Mouse (Mus musculus): ENCODE results near the gene Cpne6.
A peak's percentile ranks its signal among the peaks of the same experiment; 100 is the strongest.

Cpne6 gene

DNA sequence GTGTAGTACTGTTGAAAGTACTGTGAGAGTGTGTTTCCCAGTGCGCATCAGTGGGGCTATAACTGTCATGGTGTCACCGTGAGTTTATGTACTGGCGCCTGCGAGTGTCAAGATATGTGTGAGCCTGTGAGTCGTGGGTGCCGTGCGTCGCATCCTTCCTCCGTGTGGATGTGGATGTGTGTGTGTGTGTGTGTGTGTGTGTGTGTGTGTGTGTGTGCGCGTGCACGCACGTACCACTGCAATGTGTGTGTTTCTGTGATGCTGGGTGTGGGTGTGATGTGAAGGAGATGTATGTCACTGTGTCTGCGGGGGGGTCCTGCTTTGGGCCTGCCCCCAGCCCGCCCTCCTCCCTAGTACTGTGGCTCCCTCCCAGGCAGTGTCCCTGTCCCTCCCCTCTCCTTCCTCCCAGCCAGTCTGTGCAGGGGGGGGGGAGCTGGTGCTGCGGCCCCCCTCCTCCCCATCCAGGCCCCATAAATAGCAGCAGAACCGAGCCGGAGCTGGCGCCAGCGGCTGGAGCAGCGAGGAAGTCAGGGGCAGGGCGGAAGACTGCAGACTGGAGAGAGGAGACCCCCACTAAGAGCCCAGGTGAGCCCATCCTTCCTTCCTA is at the start of gene Cpne6:
Gene Cpne6, plus strand, starts transcription at position 321 of the 607 bp plus-strand sequence.
- DNase-seq, result no peak

DNA sequence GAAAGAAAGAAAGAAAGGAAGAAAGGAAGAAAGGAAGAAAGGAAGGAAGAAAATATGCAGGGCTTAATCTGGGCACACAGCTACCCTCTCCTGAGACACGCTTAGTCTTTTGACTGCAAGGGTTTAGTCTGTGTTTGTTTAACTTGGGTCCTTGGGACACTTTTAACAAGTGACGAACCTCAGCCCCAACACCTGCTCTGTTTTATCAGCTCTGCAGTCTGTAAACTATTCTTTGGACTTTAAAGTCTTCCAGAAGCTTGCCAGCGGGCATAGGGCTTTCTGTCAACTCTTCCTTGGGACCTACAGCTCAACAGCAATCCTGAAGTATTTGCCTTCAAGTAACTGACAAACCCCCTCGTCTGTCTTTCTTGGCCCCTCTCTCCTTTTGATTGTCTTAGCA is 48.5 kb upstream of the Cpne6 start:
- DNase-seq, result no peak

DNA sequence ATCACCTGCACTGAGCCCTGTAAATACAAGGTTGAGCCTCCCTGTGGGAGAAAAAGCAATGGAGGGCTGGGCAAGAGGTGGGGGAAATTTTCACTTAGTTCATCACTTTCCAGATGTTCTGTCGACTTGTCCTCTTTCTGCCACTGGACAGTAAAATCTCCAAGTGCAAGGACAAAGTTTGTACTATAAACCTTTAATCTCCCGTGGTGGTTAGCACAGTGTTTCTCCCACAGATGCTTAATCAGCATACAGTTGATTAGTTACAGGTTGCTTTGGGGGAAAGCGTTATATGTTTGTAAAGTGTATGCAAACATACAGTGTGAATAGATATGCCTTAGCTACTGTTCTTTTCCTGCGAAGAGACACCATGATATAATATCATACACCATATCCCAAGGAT is 43.8 kb upstream of the Cpne6 start:
- DNase-seq, result no peak

DNA sequence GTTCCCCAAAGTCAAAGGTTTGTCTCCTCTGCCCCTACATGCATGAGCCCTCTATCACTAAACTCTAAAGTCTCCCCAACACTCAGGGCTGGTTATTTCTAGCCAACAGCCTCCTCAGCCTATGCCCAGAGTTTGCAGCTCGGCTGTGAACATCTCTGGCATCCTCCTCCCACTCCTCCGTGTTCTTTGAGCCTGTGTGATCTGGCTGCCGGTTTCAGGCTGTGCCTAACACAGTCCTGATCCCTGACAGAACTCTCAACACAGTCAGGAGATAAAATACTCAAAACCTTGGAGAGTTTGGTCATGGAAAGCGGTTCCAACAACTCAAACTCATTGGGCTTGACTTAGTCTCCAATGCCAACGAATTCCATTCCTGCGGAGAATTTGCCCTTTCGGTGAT is 43.1 kb upstream of the Cpne6 start:
- DNase-seq, result no peak

DNA sequence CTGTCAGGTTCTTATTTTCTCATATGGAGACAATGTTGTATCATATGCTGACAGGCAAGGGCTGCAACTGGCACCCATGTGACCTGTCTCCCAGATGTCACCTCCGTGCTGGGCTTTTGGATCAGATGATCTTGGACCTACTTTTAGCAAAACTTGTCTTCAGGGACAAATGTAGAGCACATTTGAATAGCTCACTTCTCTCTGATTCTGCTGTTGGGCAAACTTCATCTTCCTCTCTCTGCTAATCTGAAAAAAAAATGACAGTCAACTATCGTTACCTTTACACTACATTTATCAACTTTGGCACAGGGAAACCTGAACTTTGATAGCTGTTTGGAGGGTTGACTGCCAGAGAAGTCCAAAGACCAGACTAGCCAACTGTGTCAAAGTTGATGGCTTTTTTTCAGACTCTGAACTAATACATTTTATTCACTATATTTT is 41.9 kb upstream of the Cpne6 start:
- no peak for DNase-seq

DNA sequence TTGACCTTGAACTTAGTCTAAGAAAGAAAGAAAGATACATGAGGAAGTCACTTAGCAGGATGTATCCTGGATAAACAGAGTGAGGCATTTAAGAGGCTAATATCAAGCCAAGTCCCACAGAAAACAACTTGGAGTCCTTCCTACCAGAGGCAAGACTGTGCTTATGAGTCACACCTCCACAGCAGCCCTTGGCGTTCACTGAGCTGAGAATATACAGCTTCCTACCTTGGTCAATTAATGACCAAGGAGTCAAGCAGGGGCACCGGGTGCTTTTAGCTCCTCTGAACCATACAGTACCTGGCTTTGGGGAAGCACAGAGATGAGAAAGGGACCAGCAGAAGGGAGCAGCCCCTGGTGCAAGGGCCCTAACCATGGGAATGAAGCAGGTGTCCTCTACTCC is 41.2 kb upstream of the Cpne6 start:
- no peak for DNase-seq

DNA sequence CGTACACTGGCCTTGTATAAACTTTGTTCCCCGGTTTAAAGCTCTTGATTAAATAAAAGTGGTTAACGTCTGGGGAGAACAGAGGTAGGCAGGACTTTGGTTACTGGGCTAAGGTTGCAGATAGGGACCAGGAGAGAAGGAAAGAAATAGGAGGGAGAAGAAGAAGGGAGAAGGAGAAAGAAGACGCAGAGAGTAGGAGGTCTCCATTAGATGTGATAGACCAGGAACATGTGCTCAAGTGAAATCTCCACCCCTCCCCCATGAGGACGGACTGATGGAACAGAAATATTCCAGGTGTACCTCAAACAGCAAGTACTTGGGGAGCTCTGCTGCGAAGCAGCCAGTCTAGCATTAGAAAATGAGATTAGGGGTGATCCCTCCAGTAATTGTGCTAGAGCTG is 40.4 kb upstream of the Cpne6 start:
- no peak for DNase-seq

DNA sequence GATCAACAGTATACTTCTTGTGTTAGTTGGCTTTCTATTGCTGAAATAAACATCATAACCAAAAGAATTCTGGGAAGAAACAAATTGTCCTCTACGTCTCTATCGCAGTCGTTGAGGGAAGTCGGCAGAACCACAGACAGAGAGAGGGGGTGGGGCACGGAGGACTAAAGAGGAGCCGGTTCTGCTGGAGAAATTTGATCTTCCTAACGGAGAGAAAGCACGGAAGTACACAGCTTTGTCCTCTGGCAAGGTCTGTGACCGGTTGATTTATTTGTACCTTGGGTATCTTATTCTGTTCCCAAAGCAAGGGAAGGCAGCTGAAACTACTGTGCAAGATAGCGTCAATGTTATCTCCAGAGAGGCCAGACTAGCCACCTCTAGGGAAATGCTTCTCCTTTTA is 39.4 kb upstream of the Cpne6 start:
- DNase-seq, result no peak

DNA sequence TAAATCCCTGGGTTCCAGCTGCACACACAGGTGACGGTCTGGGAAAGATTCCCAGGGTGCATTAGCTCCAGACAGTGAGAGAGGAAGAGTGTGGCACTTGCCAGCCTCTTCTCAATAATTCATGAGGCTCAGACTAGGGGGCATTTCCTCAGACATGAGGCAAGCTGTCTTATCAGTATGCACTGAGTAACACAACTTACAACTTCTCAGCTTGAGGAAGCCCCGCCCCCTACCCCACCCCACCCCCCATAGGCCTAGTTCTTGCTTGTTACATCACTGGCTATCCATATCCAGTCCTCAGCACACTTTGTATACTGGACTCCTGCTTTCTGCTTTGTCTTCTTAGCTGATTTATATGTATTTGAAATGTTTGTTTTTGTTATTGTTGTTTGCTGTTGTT is 34.6 kb upstream of the Cpne6 start:
- no peak for DNase-seq

DNA sequence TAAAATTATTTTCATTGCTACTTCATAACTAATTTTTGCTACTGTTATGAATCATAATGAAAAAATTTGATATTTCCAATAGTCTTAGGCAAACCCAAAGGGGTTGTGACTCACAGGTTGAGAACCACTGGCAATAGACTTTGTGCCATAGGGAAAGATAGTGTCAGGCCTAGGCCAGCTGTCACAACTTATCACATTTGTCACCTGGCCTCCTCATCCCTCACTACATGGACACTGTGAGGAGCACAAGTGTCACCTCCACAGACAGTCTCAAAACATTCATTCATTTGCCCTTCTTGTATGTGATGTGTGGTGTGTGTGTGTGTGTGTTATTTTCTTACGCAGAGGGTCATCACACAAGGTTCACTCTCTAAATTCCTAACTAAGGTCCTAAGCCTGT is 32.8 kb upstream of the Cpne6 start:
- DNase-seq, result peak in 1 of 2 experiments; percentile 3

DNA sequence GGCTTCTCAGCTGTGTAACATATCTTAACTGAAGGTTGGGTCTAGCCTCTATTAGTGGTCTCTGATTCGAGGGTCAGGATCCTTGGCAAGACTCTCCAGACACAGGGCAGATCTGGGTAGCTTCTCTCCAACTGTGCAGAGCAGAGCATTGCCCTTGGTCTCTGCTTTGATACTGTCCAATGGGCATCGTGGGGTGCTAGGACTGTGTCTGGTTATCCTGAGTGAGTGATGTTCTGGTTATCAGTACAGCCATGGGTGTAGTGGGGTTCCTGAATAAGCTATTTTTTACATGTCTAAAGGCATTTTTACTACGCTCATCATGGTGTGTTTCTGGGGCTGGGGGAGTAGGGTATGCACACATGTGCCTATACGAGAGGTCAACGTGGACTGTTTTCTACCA is 32.4 kb upstream of the Cpne6 start:
- DNase-seq, result peak in 1 of 2 experiments; percentile 7

DNA sequence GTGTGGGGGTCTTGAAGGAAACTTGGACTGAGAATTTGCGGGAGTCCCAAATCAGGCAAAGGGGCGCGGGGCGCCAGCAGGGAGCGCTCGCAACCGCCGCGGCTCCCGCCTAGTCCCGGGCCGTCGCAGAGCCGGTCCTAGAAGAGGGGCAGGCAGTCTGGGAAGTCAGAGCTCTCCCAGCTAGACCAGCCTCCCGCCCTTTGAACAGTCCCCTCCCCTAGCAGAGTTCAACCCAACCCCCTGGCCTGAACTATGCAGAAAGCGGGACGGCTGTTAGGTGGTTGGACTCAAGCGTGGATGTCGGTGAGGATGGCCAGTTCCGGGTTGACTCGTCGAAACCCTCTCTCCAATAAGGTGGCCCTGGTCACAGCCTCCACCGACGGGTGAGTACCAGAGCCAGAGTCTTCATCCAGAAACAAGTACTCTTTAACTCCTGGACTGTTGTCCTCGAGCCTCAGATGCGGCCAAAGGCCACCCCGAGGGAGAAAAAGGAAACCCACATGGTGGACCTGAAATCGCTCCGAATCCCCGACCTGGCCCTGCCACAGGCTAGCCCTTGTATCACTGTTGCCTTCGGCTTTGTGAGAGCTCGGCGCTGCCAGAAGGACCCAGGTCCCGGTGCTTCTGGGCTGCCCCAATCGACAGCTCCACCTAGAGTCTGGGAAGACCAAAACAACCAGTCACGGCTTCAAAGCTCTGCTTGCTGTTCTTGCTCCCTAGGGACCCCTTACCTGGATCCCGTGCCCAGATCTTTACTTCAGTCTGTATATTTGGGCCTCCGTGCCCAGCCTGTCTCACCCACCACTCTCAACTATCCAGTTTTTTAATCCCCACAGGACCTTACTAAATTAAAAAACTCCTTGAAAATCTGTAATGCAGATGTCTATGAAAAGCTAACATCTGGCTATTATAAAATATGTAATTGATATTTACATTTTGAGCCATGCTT is 31.3 kb upstream of the Cpne6 start, which contains the start of gene Dhrs4:
Gene Dhrs4, plus strand, starts transcription at position 108 of the 949 bp plus-strand sequence.
- DNase-seq, result peak; percentile 86 to 88

DNA sequence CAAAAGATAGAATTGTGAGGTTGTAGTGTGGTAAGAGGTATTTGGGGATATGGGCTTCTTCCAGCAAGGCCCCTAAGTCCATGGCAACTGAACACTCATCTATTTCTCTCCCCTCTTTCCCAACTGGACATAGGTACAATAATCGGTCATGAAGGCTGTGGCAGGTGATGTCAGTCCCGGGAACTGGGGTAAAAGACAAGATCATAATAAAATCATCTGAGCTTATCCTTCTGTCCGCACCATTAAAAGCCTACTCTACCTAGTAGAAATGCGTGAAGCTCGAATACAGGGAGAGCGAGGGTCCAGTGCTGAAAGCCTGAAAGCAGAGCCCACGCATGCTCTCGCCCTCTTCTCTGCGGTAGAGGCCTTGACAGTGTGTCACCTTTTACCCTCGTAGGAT is 30.6 kb upstream of the Cpne6 start:
- no peak for DNase-seq

DNA sequence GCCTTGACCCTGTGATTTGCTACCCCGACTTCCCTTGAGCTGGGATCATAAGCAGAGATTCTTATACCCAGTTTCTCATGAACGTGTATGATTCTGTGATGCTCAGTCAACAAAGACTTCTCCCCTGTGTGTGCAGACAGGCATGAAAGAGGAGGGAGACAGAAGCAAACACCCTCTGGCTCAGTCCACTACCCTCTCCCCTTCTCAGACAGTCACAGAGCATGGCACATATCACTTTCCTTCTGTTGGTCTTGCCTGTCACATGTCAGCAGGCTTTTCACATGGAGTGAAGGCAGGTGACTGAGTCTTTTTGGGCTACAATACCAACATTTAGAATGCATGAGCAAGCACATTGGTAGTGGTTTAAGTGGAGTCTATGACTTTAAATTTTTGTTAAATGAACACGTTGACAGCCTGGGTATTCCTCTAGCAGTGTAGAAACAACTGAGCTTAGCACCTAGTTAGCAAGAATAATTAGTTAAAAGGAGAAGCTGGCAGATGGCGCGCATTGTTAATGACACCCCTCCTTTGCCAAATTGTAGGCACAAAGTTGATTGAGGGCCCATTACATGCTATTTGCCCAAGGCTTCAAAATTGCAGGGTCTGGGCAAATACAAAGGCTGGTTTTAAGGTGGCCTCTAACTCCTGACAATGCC is 25.7 kb upstream of the Cpne6 start:
- DNase-seq, result no peak

DNA sequence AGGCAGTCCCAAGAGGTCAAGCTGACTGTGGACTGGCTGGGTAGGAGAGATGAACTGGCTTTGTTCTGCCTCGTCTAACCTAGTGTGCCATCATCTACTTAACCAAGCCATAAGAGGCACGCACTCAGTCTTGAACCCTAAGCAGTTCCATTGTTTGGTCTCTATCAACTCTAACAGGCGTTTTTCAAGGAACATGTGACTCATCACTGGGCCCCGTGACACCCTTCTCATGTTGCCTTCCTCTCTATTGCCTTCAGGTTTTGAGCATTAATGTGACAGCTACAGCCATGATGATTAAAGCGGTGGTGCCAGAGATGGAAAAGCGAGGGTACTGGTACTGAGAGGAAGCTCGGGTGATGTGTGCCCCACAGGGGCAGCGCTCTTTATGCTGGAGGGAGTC is 23.4 kb upstream of the Cpne6 start:
- no peak for DNase-seq

DNA sequence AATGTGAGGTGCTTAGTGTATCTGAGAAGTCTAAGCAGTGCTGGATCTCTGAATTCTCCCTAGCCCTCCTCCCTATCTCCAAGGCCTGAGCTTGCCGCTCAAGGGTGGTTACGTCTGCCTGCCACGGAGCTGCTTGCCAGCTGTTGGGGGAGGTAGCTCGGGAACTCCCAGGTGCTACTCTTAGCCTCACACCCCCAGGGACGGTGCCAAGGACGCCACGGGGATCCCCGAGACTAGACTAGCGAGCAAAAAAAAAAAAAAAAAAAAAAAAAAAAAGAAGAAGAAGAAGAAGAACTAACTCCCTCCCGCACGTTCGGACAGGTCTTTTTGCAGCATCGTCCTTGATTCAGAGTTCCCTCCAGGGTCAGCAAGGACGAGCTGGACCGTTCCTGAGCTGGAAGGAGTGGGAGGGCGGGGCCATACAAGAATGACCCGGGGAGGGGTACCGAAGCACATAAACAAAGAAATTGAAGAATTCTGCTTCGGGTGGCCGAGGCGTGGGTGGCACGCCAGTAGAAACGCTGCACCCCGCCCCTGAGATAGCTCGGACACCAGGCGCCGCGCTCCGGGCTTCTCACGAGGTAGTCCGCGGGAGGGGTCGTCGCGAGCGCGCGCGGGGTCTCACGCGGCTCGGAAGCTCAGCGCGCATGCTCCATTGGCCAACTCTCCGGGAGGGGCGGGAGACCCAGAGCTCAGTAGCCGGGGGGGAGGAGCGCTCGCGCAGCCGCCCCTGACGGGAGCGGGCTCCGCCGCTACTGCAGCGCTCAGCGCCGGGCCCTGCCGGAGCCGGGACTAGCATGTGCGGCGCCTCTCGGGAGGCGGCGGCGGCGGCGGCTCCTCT is 19.7 kb upstream of the Cpne6 start, which contains the start of gene Carmil3:
Gene Carmil3, plus strand, starts transcription at position 291 of the 841 bp plus-strand sequence.
- peak; percentile 59 to 71 for DNase-seq

DNA sequence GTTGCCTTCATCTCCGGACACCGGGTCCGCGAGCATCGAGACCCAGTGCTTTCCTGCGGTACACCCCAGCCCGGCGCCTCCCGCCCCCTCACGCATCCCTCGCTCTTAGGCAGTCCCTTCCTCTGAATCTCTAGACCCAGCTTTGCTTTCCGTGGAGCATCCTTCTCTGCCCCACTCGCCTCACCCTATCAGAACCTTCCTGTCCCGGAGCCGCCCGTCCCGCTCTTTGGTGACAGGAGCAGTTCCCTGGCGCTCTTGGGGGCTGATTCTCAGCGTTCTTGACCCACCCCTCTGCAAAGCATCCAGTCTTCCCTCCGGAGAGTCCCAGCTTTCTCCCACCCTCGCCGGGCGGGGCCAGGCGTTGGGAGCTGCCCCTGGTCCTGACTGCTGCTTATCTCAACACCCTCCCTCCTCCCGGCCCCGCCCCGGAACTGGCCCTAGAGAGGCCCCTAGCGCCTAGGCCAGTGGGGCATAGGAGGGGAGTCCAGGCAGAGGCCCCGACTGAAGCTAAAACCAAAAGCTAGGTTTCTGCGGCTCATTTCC is 18.9 kb upstream of the Cpne6 start:
- DNase-seq, result peak; percentile 60 to 69

DNA sequence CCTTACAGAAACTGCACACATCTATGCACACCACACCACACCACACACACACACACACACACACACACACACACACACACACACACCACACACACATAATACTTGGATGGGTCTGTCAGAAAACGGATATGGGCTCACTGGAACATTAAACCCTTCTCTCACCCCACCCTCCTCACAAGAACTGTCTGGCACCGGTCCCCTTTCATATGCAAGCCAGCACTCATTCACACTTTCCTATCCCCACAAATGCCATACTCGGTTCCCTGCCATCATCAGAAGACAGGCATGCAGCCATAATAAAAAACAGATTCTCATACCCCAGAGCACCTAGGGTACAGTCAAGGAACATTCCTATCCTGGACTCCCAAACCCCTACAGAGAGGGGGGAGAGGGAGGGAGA is 18.1 kb upstream of the Cpne6 start:
- no peak for DNase-seq

DNA sequence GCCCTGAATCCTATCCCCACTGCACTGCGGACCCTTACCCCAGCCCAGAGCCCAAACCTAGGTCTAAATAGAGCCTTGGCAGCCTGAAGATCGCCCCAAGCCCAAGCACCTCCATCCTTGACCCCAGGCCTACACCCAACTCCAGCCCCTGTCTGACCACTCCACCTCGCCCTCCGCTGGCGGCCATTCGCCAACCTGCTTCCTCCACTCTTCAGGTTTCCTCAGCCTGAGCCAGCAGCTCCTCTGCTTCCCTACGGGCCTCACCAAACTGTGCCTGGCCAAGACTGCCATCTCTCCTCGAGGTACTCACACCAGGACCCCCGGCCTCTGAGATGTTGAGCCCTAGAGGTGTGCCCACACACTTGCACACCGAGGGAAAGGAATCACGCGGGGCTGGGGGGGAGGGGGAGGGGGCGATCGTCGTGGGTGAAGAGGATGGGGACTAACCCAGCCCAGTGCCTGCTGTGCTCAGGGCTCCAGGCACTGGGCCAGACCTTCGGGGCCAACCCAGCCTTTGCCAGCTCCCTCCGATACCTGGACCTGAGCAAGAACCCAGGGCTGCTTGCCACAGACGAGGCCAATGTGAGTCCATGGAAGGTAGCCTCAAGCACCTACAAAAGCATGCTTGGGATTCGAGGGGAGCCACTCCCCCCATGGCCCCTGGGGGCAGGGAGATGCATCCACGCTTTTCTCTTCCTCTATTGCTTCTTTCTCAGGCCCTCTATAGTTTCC is 14.6 kb upstream of the Cpne6 start:
- DNase-seq, result no peak

DNA sequence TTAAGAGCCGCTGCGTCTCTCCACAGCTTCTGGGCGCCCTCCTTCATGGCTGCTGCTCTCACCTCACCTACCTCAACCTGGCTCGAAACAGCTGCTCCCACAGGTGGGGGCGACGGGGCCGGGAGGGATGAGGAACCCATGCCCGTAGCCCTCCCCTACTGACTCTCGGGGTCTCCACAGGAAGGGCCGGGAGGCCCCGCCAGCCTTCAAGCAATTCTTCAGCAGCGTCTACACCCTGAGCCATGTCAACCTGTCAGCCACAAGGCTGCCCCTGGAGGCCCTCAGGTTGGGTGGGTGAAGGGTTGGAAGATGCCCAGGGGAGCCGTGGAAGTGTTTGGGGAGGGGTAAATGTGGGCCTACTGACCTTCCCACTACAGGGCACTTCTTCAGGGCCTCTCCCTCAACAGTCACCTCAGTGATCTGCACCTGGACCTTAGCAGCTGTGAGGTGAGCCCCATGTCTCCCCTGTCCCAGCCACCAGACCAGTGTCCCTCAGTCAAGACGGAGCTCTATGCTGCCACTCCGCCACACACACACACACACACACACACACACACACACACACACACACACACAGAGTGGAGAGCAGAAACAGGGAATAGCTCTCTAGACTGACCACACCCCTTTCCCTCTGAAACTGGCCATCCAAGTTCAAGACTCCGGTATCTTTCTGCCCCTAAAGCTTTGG is 13.3 kb upstream of the Cpne6 start:
- DNase-seq, result no peak

DNA sequence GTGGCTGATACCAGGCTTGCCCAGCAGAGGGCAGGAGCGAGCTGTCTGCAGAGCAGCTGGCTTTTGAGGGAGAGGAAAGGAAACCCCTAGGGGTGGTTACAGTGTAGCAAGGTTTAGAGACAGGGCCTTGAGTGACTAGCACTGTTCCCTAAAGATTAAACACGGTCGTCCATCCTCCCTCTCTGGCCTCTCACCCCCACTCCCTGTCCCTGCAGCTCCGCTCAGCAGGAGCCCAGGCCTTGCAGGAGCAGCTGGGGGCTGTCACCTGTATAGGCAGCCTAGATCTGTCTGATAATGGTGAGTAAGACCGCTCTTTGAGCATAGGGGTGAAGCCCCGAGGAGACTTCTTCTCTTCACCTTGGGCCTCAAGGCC is 12.8 kb upstream of the Cpne6 start:
- DNase-seq, result peak; percentile 86 to 93
